Mouse (Mus musculus) midbrain, embryonic 11.5 days (tissue): ENCODE measurements at regions not wholly inside any gene's neighbourhood (a gene's known extent, or its start where the extent isn't known, plus 50 kb on each side); places are given as distances from the start of the nearest gene placed in this dataset.

ENCODE experiments used
- ATAC-seq: fragments of 200-750 bp; cut with Nextera tagmentation; 2 replicates; pipeline ENCODE4 v1.8.0; 2017; ENCODE audit warnings: moderate TSS enrichment, moderate library complexity; ENCODE audit not compliant: low FRiP score
- DNase-seq: peaks from one replicate; pipeline ENCODE4 v3.0.0; 2015; ENCODE audit warnings: low spot score; ENCODE audit errors: missing footprints
- H3K27ac ChIP-seq: fragments of 300-500 bp; sonication (generic); 2 replicates; pipeline ENCODE4 v1.5.1; 2014; ENCODE audit warnings: low read depth, low read length
- H3K27me3 ChIP-seq: fragments of 300-500 bp; sonication (generic); 2 replicates; pipeline ENCODE4 v1.6.1; 2014; ENCODE audit warnings: mild to moderate bottlenecking, low read length, moderate library complexity, mixed read lengths; ENCODE audit not compliant: control insufficient read depth, insufficient read depth
- H3K36me3 ChIP-seq: fragments of 300-500 bp; sonication (generic); 2 replicates; pipeline ENCODE4 v1.6.1; 2014; ENCODE audit warnings: mild to moderate bottlenecking, low read length, moderate library complexity, mixed read lengths; ENCODE audit not compliant: control insufficient read depth, insufficient read depth
- H3K4me1 ChIP-seq: fragments of 300-500 bp; sonication (generic); 2 replicates; pipeline ENCODE4 v1.6.1; 2014; ENCODE audit warnings: low read length; ENCODE audit not compliant: control insufficient read depth, insufficient read depth
- H3K4me2 ChIP-seq: fragments of 300-500 bp; sonication (generic); 2 replicates; pipeline ENCODE4 v1.6.1; 2014; ENCODE audit warnings: mild to moderate bottlenecking, moderate library complexity
- H3K4me3 ChIP-seq: fragments of 300-500 bp; sonication (generic); 2 replicates; pipeline ENCODE4 v1.5.1; 2014; ENCODE audit warnings: low read depth, low read length
- H3K9ac ChIP-seq: fragments of 300-500 bp; sonication (generic); 2 replicates; pipeline ENCODE4 v1.6.1; 2014; ENCODE audit warnings: low read length
- H3K9me3 ChIP-seq: fragments of 300-500 bp; sonication (generic); 2 replicates; pipeline ENCODE4 v1.6.1; 2016; ENCODE audit warnings: low read length; ENCODE audit not compliant: control insufficient read depth
- WGBS: fragments of 180-500 bp; shearing (Covaris S2); extraction: QIAGEN DNeasy Blood & Tissue Kit; methylation state at CpG from one replicate; pipeline ENCODE4 v1.1.7; 2014; 5-methylcytosine and 5-hydroxymethylcytosine counted together

GRCm38 (mm10) chr16:10098511-10098910, 71.5 kb upstream of the Rpl39l start:
- no peak for ATAC-seq
- 90% methylated on average over 11 of the region's 11 CpGs for WGBS

GRCm38 (mm10) chr16:10088461-10089353, 81.3 kb upstream of the Rpl39l start:
- no peaks in the 10 kb centered on the region for H3K9me3 ChIP-seq
- H3K36me3 ChIP-seq = no peaks in the 10 kb centered on the region
- no peak overlapping the region for H3K27ac ChIP-seq
- no peak overlapping the region for H3K4me3 ChIP-seq
- no peak overlapping the region for H3K4me2 ChIP-seq
- DNase-seq (peak; percentile 88), ATAC-seq (peak; percentile 77)
- no peaks in the 10 kb centered on the region for H3K4me1 ChIP-seq
- 0 out of 2 replicates have a peak overlapping the region, but pooled peaks have one; percentile 9 for H3K9ac ChIP-seq
- WGBS = 54% methylated on average over 18 of the region's 18 CpGs
- H3K27me3 ChIP-seq = no peaks in the 10 kb centered on the region

More at GRCm38 (mm10) chr16:10098511-10098910, 71.5 kb upstream of the Rpl39l start:
- H3K4me2 ChIP-seq = no peak overlapping the region
- H3K27me3 ChIP-seq = no peaks in the 10 kb centered on the region
- no peak overlapping the region for H3K4me3 ChIP-seq
- no peaks in the 10 kb centered on the region for H3K36me3 ChIP-seq
- no peaks in the 10 kb centered on the region for H3K4me1 ChIP-seq
- H3K27ac ChIP-seq = no peak overlapping the region
- no peak for DNase-seq
- H3K9me3 ChIP-seq = no peaks in the 10 kb centered on the region
- no peak overlapping the region for H3K9ac ChIP-seq

GRCm38 (mm10) chr16:10086341-10086740, 83.7 kb upstream of the Rpl39l start:
- H3K9me3 ChIP-seq = no peaks in the 10 kb centered on the region
- H3K27me3 ChIP-seq = no peaks in the 10 kb centered on the region
- ATAC-seq = no peak
- H3K4me1 ChIP-seq = no peaks in the 10 kb centered on the region
- no peak overlapping the region for H3K4me3 ChIP-seq
- no peaks in the 10 kb centered on the region for H3K36me3 ChIP-seq
- no peak overlapping the region for H3K4me2 ChIP-seq
- DNase-seq = no peak
- no peak overlapping the region for H3K27ac ChIP-seq
- 29% methylated on average over 1 of the region's 1 CpGs for WGBS
- no peak overlapping the region for H3K9ac ChIP-seq

- ATAC-seq (no peak), DNase-seq (no peak)
- no peak overlapping the region for H3K4me3 ChIP-seq
- H3K27me3 ChIP-seq = no peaks in the 10 kb centered on the region
- H3K4me2 ChIP-seq = no peak overlapping the region
- H3K4me1 ChIP-seq = no peaks in the 10 kb centered on the region
- H3K27ac ChIP-seq = no peak overlapping the region
- 89% methylated on average over 5 of the region's 5 CpGs for WGBS
- H3K9ac ChIP-seq = no peak overlapping the region
- H3K36me3 ChIP-seq = no peaks in the 10 kb centered on the region
- no peaks in the 10 kb centered on the region for H3K9me3 ChIP-seq
Measured at GRCm38 (mm10) chr16:10085429-10085828, 84.6 kb upstream of the Rpl39l start.

- ATAC-seq = no peak
- Histone ChIP-seq H3K9ac (no peak overlapping the region), H3K9me3 (no peaks in the 10 kb centered on the region), H3K27ac (no peak overlapping the region), H3K4me2 (no peak overlapping the region), H3K4me1 (no peaks in the 10 kb centered on the region), H3K36me3 (no peaks in the 10 kb centered on the region), H3K4me3 (no peak overlapping the region), H3K27me3 (no peaks in the 10 kb centered on the region)
- no peak for DNase-seq
- 59% methylated on average over 2 of the region's 2 CpGs for WGBS
Measured at GRCm38 (mm10) chr16:10081751-10082150, 86.4 kb upstream of the Grin2a start.

- H3K27me3 ChIP-seq = no peaks in the 10 kb centered on the region
- H3K9me3 ChIP-seq = no peaks in the 10 kb centered on the region
- H3K4me3 ChIP-seq = no peak overlapping the region
- ATAC-seq (no peak), DNase-seq (no peak)
- no peaks in the 10 kb centered on the region for H3K36me3 ChIP-seq
- 87% methylated on average over 7 of the region's 7 CpGs for WGBS
- no peak overlapping the region for H3K27ac ChIP-seq
- no peak overlapping the region for H3K9ac ChIP-seq
- no peaks in the 10 kb centered on the region for H3K4me1 ChIP-seq
- no peak overlapping the region for H3K4me2 ChIP-seq
Measured at GRCm38 (mm10) chr16:10080121-10080679, 84.8 kb upstream of the Grin2a start.

GRCm38 (mm10) chr16:10073158-10073557, 77.8 kb upstream of the Grin2a start:
- no peak overlapping the region for H3K4me2 ChIP-seq
- no peaks in the 10 kb centered on the region for H3K9me3 ChIP-seq
- H3K36me3 ChIP-seq = no peaks in the 10 kb centered on the region
- H3K27ac ChIP-seq = no peak overlapping the region
- H3K4me1 ChIP-seq = no peaks in the 10 kb centered on the region
- H3K9ac ChIP-seq = no peak overlapping the region
- no peaks in the 10 kb centered on the region for H3K27me3 ChIP-seq
- H3K4me3 ChIP-seq = no peak overlapping the region
- WGBS = 22% methylated on average over 6 of the region's 6 CpGs
- peak; percentile 94 for DNase-seq
- ATAC-seq = peak; percentile 35; the same call in 1 of the 2 replicates

GRCm38 (mm10) chr16:10063491-10063890, 68.1 kb upstream of the Grin2a start:
- Histone ChIP-seq H3K9me3 (no peaks in the 10 kb centered on the region), H3K4me2 (no peak overlapping the region), H3K27ac (no peak overlapping the region), H3K27me3 (no peaks in the 10 kb centered on the region), H3K4me1 (no peaks in the 10 kb centered on the region), H3K4me3 (no peak overlapping the region), H3K9ac (no peak overlapping the region), H3K36me3 (no peaks in the 10 kb centered on the region)
- 75% methylated on average over 8 of the region's 8 CpGs for WGBS
- no peak for ATAC-seq
- DNase-seq = no peak

- Histone ChIP-seq H3K9me3 (no peaks in the 10 kb centered on the region), H3K36me3 (no peaks in the 10 kb centered on the region), H3K9ac (no peak overlapping the region), H3K4me1 (no peaks in the 10 kb centered on the region), H3K4me3 (no peak overlapping the region), H3K27me3 (no peaks in the 10 kb centered on the region), H3K27ac (no peak overlapping the region), H3K4me2 (no peak overlapping the region)
- DNase-seq (no peak), ATAC-seq (no peak)
- WGBS = 85% methylated on average over 4 of the region's 4 CpGs
Measured at GRCm38 (mm10) chr16:10058094-10058493, 62.7 kb upstream of the Grin2a start.
